Mouse (Mus musculus) embryonic facial prominence, embryonic 11.5 days (tissue): Measurements from ENCODE around the gene BC107364. TPM values are rescaled to one million over a fixed set of nuclear protein-coding genes. Genes with fewer than 3 reads are reported as not detected.
"Not testable (repeated sequence)": the region's sequence is repeated elsewhere in the genome, so short reads cannot be mapped to it uniquely, and the experiment has no call there.

ENCODE experiments used
- ATAC-seq: fragments of 200-750 bp; cut with Nextera tagmentation; replicated peaks from 2 replicates; pipeline ENCODE4 v1.8.0; 2017; ENCODE audit warnings: low read depth; ENCODE audit not compliant: insufficient number of reproducible peaks, low FRiP score, low TSS enrichment
- DNase-seq: peaks from one replicate; pipeline ENCODE4 v3.0.0-alpha.2; 2015; ENCODE audit warnings: low spot score
- H3K27ac ChIP-seq: fragments of 300-500 bp; sonication (generic); replicated peaks from 2 replicates; pipeline ENCODE4 v1.5.1; 2014; ENCODE audit warnings: mild to moderate bottlenecking, low read depth, low read length, control low read depth
- H3K27me3 ChIP-seq: fragments of 300-500 bp; sonication (generic); 2 replicates; pipeline ENCODE4 v1.6.1; 2014; ENCODE audit warnings: mild to moderate bottlenecking, low read length, moderate library complexity, mixed read lengths; ENCODE audit not compliant: control insufficient read depth, insufficient read depth
- H3K36me3 ChIP-seq: fragments of 300-500 bp; sonication (generic); replicated peaks from 2 replicates; pipeline ENCODE4 v1.6.1; 2014; ENCODE audit warnings: low read depth, mild to moderate bottlenecking, low read length, moderate library complexity, mixed read lengths; ENCODE audit not compliant: control insufficient read depth, insufficient read depth
- H3K4me1 ChIP-seq: fragments of 300-500 bp; sonication (generic); 2 replicates; pipeline ENCODE4 v1.6.1; 2014; ENCODE audit warnings: low read length, mixed read lengths; ENCODE audit not compliant: control insufficient read depth, insufficient read depth
- H3K4me2 ChIP-seq: fragments of 300-500 bp; sonication (generic); 2 replicates; pipeline ENCODE4 v1.6.1; 2014; ENCODE audit warnings: low read depth, mild to moderate bottlenecking, control low read depth, low read length, moderate library complexity
- H3K4me3 ChIP-seq: fragments of 300-500 bp; sonication (generic); 2 replicates; pipeline ENCODE4 v1.5.1; 2014; ENCODE audit warnings: low read depth, low read length, control low read depth
- H3K9ac ChIP-seq: fragments of 300-500 bp; sonication (generic); replicated peaks from 2 replicates; pipeline ENCODE4 v1.6.1; 2014; ENCODE audit warnings: mild to moderate bottlenecking, control low read depth, low read length
- H3K9me3 ChIP-seq: fragments of 300-500 bp; sonication (generic); replicated peaks from 2 replicates; pipeline ENCODE4 v1.6.1; 2016; ENCODE audit warnings: mild to moderate bottlenecking, low read length, inconsistent platforms, mixed read lengths; ENCODE audit not compliant: control insufficient read depth
- WGBS: fragments of 180-500 bp; shearing (Covaris S2); extraction: QIAGEN DNeasy Blood & Tissue Kit; methylation state at CpG from one replicate; pipeline ENCODE4 v1.1.7; 2014; 5-methylcytosine and 5-hydroxymethylcytosine counted together
- polyA plus RNA-seq: library from polyadenylated mRNA; unstranded; fragments of >200 nt; fragmentation: Nextera tagmentation; extraction: Ambion mirVana; gene quantifications from 2 replicates; pipeline ENCODE4 v1.2.1, GENCODE M21; 2014

The BC107364 gene
- polyA plus RNA-seq, 1 experiment from 2014 or later: not detected

GRCm38 (mm10) chr3:96473556-96473955 lies 21.4 kb upstream of the BC107364 start:
- H3K9ac ChIP-seq, H3K36me3 ChIP-seq, DNase-seq, ATAC-seq, H3K27ac ChIP-seq, H3K4me3 ChIP-seq, H3K9me3 ChIP-seq, H3K4me1 ChIP-seq, H3K4me2 ChIP-seq: not testable (repeated sequence)
- peaks cover 24% of the 10 kb centered on the region for H3K27me3 ChIP-seq
- 71% methylated on average over 3 of the region's 3 CpGs for WGBS

- no peaks in the 10 kb centered on the region for H3K36me3 ChIP-seq
- H3K9me3 ChIP-seq: no peaks in the 10 kb centered on the region
- no peak for ATAC-seq
- no peak overlapping the region for H3K4me3 ChIP-seq
- no peak overlapping the region for H3K9ac ChIP-seq
- H3K4me1 ChIP-seq: peaks cover 6% of the 10 kb centered on the region; the same call in 1 of the 2 replicates
- no peak overlapping the region for H3K27ac ChIP-seq
- no peak for DNase-seq
- H3K4me2 ChIP-seq: no peak overlapping the region
- peaks cover 24% of the 10 kb centered on the region for H3K27me3 ChIP-seq
- WGBS: 86% methylated on average over 5 of the region's 5 CpGs
These were observed 20.0 kb upstream of the BC107364 start for GRCm38 (mm10) chr3:96472066-96472465.

- no peak for DNase-seq
- Histone ChIP-seq H3K9ac (no peak overlapping the region), H3K4me2 (no peak overlapping the region), H3K9me3 (no peaks in the 10 kb centered on the region), H3K27me3 (peaks cover 5% of the 10 kb centered on the region; the same call in 1 of the 2 replicates), H3K27ac (no peak overlapping the region), H3K4me1 (no peaks in the 10 kb centered on the region), H3K36me3 (no peaks in the 10 kb centered on the region), H3K4me3 (no peak overlapping the region)
- no peak for ATAC-seq
- 70% methylated on average over 3 of the region's 3 CpGs for WGBS
These were observed 17.5 kb upstream of the BC107364 start for GRCm38 (mm10) chr3:96469626-96470025.

- not testable (repeated sequence) for H3K27me3 ChIP-seq, H3K27ac ChIP-seq, ATAC-seq, H3K36me3 ChIP-seq, H3K9ac ChIP-seq, DNase-seq, H3K4me2 ChIP-seq, H3K9me3 ChIP-seq, H3K4me3 ChIP-seq, H3K4me1 ChIP-seq
- WGBS: 91% methylated on average over 3 of the region's 3 CpGs
These were observed 16.2 kb upstream of the BC107364 start for GRCm38 (mm10) chr3:96468335-96468734.

DNA sequence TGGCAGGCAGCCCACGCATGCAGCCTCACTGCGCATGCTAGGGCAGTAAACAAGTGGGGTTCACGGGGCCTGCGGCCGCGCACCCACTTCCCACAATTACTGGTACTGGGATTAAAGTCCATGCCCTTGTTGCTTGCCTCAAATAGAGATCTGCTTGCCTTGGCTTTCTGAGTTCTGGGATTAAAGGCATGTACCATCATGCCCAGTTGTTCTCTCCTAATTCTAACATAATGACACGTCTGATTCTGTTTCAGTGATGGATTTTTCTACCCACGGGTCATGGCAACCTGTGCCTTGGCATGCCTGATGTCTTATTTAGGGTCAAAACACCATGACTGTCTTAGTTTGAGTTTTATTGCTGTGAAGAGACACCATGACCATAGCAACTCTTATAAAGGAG lies 15.5 kb upstream of the BC107364 start:
- H3K4me2 ChIP-seq: no peak overlapping the region
- 0 out of 2 replicates have a peak, but pooled peaks cover 2% of the 10 kb centered on the region for H3K27me3 ChIP-seq
- no peaks in the 10 kb centered on the region for H3K9me3 ChIP-seq
- peaks cover 4% of the 10 kb centered on the region for H3K4me1 ChIP-seq
- DNase-seq (no peak), ATAC-seq (no peak)
- H3K9ac ChIP-seq: no peak overlapping the region
- WGBS: 89% methylated on average over 8 of the region's 8 CpGs
- no peak overlapping the region for H3K27ac ChIP-seq
- H3K36me3 ChIP-seq: no peaks in the 10 kb centered on the region
- no peak overlapping the region for H3K4me3 ChIP-seq

DNA sequence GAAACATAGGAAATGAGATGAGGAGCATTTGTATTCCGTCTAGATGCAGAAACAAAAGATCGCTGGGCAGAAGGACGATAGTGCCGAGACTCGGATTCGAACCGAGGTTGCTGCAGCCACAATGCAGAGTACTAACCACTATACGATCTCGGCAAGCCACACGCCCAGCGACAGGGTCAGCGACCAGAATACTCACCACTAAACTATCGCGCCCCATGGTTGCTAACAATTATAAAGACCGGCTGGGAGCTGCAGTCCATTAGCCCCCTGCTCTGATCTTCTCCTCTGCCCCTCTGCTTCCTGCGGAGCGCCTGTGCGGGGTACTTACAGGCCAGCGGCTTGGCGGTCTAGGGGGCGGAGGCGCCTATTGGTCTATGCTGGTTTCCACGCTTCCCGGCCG lies 11.8 kb upstream of the BC107364 start:
- DNase-seq: peak; percentile 73
- WGBS: 3% methylated on average over 25 of the region's 25 CpGs
- H3K4me2 ChIP-seq: peak overlapping the region; percentile 30
- no peak for ATAC-seq
- peaks cover 4% of the 10 kb centered on the region for H3K4me1 ChIP-seq
- no peaks in the 10 kb centered on the region for H3K27me3 ChIP-seq
- no peaks in the 10 kb centered on the region for H3K36me3 ChIP-seq
- 0 out of 2 replicates have a peak overlapping the region, but pooled peaks have one; percentile 13 for H3K9ac ChIP-seq
- H3K4me3 ChIP-seq: peak overlapping the region; percentile 19
- H3K9me3 ChIP-seq: no peaks in the 10 kb centered on the region
- H3K27ac ChIP-seq: no peak overlapping the region

DNA sequence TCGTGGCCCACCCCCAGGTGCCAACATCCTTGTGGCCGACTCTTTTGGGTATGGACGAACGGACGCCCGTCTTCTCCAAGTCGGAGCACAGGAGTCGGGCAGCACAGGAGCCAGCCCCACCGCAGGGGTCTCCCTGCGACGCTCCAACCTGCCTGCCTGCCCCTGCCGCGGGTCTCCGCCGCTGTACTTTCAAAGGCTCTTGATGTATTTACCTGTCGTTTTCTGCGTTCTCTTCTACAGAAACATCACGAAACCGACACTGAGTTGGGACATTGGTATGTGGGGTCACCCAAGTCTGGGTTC lies 8.4 kb upstream of the BC107364 start:
- ATAC-seq, H3K27ac ChIP-seq, H3K27me3 ChIP-seq, H3K4me3 ChIP-seq, H3K4me1 ChIP-seq, H3K9ac ChIP-seq, H3K36me3 ChIP-seq, H3K4me2 ChIP-seq, H3K9me3 ChIP-seq, DNase-seq: not testable (repeated sequence)
- no CpG with 5 or more reads among the region's 19 CpGs for WGBS

DNA sequence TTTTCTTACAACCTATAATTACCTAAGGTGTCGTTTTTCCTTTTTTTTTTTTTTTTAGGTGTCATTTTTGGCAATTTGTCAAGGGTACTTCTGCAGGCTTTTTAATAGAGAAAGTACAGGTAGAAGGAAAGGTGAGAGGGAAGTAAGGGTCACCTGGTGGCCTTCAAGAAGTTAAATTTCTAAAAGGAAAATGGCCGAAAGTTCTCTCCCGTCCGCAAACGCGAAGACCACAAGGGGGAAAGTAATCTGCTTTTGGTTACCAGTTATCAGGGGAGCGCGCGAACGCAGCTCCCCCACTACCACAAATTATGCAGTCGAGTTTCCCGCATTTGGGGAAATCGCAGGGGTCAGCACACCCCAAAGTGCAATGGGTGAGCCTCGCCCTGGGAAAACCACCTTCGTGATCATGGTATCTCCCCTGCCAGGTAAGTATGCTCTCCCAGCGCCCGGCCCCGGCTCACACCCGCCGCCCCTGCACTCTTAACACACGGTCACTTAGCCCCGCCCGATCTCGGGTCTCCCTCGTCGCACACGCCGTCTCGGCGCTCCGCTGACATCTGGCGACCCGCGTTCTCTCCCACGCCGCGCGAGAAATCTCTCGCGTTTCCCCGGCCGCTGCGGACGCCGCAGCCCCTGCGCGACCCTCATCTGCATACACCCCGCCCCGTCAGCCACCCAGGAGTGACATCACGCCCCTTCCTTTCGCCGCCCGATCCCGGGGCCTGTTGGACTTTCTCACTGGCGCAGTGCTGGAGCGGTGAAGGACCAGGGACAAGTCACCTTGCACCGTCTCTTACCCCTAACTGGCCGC lies 7.9 kb upstream of the BC107364 start:
- WGBS: 0% methylated on average over 1 of the region's 58 CpGs
- DNase-seq, H3K27me3 ChIP-seq, H3K4me1 ChIP-seq, H3K9me3 ChIP-seq, H3K27ac ChIP-seq, H3K36me3 ChIP-seq, H3K4me2 ChIP-seq, H3K9ac ChIP-seq, H3K4me3 ChIP-seq: not testable (repeated sequence)
- peak; percentile 80 for ATAC-seq
